Mouse (Mus musculus): ENCODE measurements around the gene Tmod1. TPM values are rescaled to one million over a fixed set of nuclear protein-coding genes. Genes with fewer than 3 reads are reported as not detected.
A peak's percentile ranks its signal among the peaks of the same experiment; 100 is the strongest.

Tmod1 gene
- total RNA-seq, 2 experiments from 2014 or later = 205 to 220 TPM

DNA sequence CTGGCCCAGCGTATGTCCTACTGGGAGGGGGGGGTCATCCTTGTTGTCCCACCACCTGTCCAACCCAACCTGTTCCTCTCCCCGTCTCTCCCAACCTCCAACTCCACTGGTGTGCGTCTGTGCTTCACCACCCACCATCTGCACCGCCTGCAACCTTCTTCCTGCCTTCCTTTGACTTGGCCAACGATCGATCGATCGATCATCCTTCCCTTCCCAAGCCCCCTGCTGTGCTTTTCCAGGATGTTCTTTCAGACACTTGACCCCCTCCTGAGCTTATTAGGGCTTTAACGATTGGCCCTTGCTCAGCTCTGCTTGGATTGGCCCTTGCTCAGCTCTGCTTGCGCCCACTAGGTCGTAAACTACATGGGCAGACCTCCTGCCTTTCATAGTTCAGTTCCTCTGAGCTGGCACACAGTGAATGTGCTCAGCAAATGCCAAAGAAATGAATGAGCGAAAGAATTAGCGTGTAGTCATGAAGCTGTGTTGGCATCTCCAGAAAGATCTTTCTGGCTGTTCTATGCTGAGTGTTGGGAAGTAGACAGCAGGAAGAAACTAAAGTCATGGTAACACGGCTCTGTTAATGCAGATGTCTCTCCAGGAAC lies 50.9 kb downstream of the Tmod1 start:
- DNase-seq = no peak

DNA sequence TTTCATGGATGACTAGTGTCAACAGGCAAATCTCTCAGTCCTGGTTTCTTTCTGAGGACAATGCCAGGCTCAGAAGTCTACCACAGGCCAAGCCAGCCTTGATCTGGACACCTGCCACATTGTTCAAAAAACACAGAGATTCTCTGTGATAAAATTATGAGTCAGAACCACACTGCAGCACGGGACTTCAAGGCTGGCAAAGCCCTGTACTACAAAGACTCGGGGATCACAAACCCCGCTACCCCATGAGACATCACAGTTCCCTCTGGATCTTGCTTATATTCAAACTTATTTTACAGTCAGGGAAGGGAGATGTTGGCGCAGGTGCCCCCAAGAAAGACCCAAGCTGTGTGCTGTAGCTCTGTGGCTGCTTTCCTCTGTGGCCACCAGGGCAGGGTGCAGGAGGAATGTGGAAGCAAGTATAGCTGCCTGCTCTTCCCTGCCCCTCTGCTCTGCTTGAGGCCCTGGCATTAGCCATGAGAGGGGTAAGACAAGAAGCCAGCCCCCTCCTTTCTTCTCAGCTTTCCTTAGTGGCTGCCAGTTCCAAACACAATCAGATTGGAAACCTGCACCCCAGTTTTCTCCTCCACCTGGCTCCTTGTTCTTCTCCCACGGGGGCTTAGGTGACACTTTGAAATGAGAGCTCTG lies 53.8 kb downstream of the Tmod1 start:
- DNase-seq = no peak

- DNase-seq = peak; percentile 35
Observed at GRCm38 (mm10) chr4:46094916-46095825, 56.4 kb downstream of the Tmod1 start.

DNA sequence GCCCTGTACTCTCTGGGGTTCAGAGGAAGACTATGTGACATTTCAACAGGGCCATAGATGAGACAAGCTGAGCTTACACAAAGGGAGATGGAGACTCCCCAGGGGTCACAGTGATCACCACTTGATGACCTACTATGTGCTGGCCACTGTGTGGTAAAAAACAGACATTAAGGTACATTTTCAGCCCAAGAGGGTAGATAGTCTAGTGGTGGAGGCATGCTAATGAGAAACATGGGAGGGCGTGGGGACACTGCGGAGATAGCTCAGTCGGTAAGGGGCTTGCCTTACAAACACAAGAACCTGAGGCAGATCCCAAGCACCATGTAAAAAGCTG lies 57.1 kb downstream of the Tmod1 start:
- DNase-seq = no peak

GRCm38 (mm10) chr4:46096546-46096945 lies 57.8 kb downstream of the Tmod1 start:
- no peak for DNase-seq

DNA sequence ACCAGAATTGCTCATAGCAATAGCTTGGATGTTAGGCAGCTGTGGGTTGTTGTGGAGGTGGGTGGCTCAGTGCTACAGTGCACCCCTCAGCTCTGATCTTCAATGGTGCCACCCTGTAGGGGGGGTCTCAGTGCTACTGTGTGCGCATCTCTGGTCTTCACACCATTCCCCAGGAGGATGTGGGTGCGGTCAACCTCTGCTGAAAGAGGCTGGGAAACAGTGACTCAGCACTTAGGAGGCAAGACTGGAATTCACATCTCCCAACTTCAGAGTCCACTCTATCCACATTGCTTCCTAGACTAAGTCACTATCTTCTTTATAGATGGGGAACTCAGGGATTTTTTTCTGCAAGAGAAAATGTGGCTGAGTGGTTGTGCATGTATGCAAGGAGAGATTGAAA lies 58.9 kb downstream of the Tmod1 start:
- DNase-seq = no peak

DNA sequence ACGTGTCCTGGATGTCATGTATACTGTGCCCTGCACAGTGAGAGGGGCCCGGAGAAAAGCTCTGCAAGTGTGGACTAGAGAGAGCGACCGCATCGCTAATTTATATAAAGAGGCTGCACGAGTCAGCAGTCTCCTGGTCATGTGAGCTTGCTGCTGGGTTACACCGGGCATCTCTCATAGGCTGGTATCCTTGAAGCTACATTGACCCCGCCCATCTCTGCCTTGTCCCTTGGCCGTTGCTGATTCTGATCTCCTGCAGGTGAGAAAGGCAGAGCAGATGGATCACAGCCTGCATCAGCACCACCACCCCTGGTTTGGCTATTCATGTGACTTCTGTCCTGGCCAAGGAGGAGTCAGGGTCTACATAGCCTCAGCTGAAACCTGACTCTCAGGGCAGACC lies 60.4 kb downstream of the Tmod1 start:
- DNase-seq = no peak

DNA sequence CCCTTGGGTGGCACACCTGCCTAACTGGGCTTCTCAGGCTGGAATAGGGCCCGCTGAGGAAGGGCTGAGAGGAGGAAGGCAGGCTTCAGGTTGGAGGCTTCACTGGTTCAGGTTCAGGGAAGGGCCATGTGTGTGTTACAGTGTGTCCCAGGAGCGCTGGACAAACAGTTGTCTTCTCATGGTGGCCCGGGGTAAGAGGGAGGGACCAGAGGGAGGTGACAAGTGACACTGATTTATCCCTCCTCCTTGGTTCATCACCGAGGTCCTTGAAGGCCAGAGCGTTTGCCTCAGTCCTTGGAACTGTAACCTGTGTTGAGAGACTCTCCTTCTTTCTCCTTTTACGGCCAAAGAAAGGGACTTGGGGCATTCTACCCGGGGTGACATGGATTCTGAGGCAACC lies 61.8 kb downstream of the Tmod1 start:
- DNase-seq = peak; percentile 25

GRCm38 (mm10) chr4:46101211-46101711 lies 62.5 kb downstream of the Tmod1 start:
- DNase-seq = no peak

- no peak for DNase-seq
Observed at GRCm38 (mm10) chr4:46102078-46102769, 63.5 kb downstream of the Tmod1 start.

GRCm38 (mm10) chr4:46110084-46110483 lies 71.3 kb downstream of the Tmod1 start:
- DNase-seq = peak; percentile 46

- no peak for DNase-seq
Observed at GRCm38 (mm10) chr4:46111361-46111760, 72.6 kb downstream of the Tmod1 start.

DNA sequence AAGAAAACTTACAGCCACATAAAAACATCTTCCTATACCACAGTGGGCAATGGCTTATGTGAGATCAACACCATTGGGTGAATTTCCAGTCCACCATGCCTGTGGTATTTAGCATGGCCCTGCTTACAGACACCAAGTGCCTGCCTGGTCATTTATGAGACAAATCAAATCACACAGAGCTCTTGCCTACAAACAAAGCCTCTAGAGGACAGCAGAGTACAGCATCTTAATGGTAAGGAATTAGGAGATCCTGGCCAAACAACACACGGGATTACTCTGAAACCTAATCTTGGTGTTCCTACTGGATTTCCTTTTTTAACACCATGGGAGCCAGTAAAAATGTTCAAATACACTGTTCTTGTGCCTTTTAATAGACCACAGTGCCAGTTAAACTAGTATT lies 76.6 kb downstream of the Tmod1 start:
- DNase-seq = no peak

DNA sequence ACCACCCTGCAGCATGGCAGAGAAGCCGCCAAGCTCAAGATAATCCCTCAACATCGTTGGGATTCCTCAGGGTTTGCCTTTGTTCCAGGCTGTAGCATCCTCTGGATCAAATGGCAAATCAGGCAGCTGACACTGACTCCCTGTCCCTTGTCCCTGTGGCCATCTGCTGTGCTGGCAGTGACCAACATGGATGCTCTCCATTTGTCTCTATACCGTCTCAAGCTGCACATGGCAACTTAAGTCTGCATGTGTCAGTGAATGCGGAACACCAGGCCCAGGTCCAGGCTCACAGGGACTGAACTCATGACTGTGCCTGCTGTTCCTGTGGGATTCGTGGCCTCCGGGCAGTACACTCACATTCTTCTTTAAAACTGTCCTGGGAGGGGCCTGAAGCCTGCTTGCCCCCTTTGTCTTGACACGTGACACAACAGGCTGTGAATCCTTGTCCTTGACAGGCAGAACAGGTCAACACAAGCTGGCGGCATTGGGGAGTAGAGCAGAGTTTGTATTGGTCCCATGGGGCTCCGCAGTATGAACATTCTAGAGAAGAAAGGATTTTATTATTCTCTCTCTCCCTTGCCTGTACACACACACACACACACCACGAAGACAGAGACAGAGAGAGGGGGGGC lies 77.9 kb downstream of the Tmod1 start:
- peak; percentile 22 for DNase-seq

GRCm38 (mm10) chr4:46117536-46117935 lies 78.8 kb downstream of the Tmod1 start:
- no peak for DNase-seq

- no peak for DNase-seq
Observed at GRCm38 (mm10) chr4:46119514-46120094, 80.9 kb downstream of the Tmod1 start.

GRCm38 (mm10) chr4:46120767-46121166 lies 82.0 kb downstream of the Tmod1 start:
- no peak for DNase-seq

GRCm38 (mm10) chr4:46123358-46123757 lies 84.6 kb downstream of the Tmod1 start:
- no peak for DNase-seq

DNA sequence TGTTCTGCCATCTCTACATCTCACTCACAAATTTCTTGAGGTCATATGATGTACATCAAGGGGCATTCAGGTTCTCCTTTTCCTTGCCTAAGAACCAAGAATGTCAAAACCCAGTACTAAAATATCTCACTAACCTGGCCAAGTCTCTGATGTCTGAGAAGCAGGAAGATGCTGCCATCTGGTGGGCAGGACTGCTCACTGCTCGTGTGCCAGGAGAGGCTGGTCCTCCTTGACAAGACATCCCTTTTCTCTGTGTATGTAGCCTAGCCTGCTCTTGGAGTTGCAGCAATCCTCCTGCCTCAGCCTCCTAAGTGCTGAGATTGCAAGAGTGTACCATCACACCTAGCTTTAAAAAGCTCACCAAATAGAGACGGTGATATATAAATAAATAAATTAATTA lies 87.8 kb downstream of the Tmod1 start:
- DNase-seq = peak; percentile 53

GRCm38 (mm10) chr4:46129311-46130004 lies 90.7 kb downstream of the Tmod1 start:
- no peak for DNase-seq

DNA sequence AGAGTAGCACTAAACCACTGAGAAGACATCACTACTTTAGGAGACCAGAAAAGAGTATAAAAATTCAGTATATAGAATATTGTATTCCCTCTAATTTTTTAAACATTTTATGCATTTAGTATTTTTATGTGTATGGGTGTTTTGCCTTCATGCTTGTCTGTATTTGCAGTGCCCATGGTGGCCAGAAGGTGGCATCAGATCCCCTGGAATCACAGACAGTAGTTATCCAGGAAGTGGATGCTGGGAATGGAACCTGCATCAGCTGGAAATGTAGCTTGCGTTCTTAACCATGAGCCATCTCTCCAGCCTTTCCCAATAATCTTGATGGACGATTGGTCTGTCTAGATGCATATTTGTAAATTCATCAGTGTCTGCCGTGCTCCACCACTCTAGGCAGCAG lies 91.5 kb downstream of the Tmod1 start:
- DNase-seq = no peak
